Mouse (Mus musculus) myocyte (in vitro differentiated cells): ENCODE measurements around the gene Atp1a1.

Source experiments
- CEBPB ChIP-seq: IDR thresholded peaks from 2 replicates; pipeline ENCODE4 v1.6.1; 2011; ENCODE audit warnings: mild to moderate bottlenecking, moderate library complexity; ENCODE audit not compliant: poor library complexity, insufficient read depth, severe bottlenecking
- E2F4 ChIP-seq: IDR thresholded peaks from one replicate; pipeline ENCODE4 v1.6.1; 2011; ENCODE audit warnings: mild to moderate bottlenecking, control low read depth, moderate library complexity; ENCODE audit not compliant: insufficient read depth
- MAX ChIP-seq: IDR thresholded peaks from one replicate; pipeline ENCODE4 v1.6.1; 2011; ENCODE audit warnings: low read depth, mild to moderate bottlenecking, control low read depth
- MYOD1 ChIP-seq, 3 experiments: IDR thresholded peaks; one replicate each; pipeline ENCODE4 v1.6.1; 2011; ENCODE audit warnings: control low read depth in 2 of 3, low read depth in 2 of 3, mild to moderate bottlenecking in 2 of 3, moderate library complexity in 1 of 3; ENCODE audit not compliant: insufficient read length in 2 of 3, control insufficient read depth in 1 of 3
- MYOG ChIP-seq, 3 experiments: IDR thresholded peaks; one replicate each; pipeline ENCODE4 v1.6.1; 2011; ENCODE audit warnings: control low read depth in 2 of 3, low read depth in 2 of 3, mild to moderate bottlenecking in 2 of 3; ENCODE audit not compliant: insufficient read length in 2 of 3, control insufficient read depth in 1 of 3, insufficient read depth in 1 of 3
- POLR2A ChIP-seq: IDR thresholded peaks from one replicate; pipeline ENCODE4 v1.6.1; 2011; ENCODE audit warnings: low read depth, mild to moderate bottlenecking, control low read depth, moderate library complexity; ENCODE audit not compliant: insufficient read length
- POLR2AphosphoS2 ChIP-seq: IDR thresholded peaks from one replicate; pipeline ENCODE4 v1.6.1; 2011; ENCODE audit warnings: low read depth, control low read depth; ENCODE audit not compliant: insufficient read length
- REST ChIP-seq: IDR thresholded peaks from one replicate; pipeline ENCODE4 v1.6.1; 2011; ENCODE audit warnings: mild to moderate bottlenecking, control low read depth, moderate library complexity; ENCODE audit not compliant: insufficient read depth, insufficient read length
- TCF12 ChIP-seq: IDR thresholded peaks from one replicate; pipeline ENCODE4 v1.6.1; 2011; ENCODE audit warnings: mild to moderate bottlenecking, control low read depth; ENCODE audit not compliant: poor library complexity, insufficient read depth, severe bottlenecking
- TCF3 ChIP-seq: IDR thresholded peaks from one replicate; pipeline ENCODE4 v1.6.1; 2011; ENCODE audit warnings: low read depth, control low read depth; ENCODE audit not compliant: insufficient read length
- USF1 ChIP-seq: IDR thresholded peaks from one replicate; pipeline ENCODE4 v1.6.1; 2011; ENCODE audit warnings: low read depth, mild to moderate bottlenecking, control low read depth, moderate library complexity

- no peak for TF ChIP-seq POLR2A
- TF ChIP-seq E2F4: no peak
- TF ChIP-seq TCF3: no peak
- TF ChIP-seq MYOG (IDR thresholded peaks at IDR 0.05; ENCODE audit: control insufficient read depth in 1 of 3, insufficient read depth in 1 of 3, insufficient read length in 2 of 3, low read depth in 2 of 3): no peak
- TF ChIP-seq MYOD1 (IDR thresholded peaks at IDR 0.05; ENCODE audit: control insufficient read depth in 1 of 3, insufficient read length in 2 of 3, low read depth in 2 of 3): no peak
- no peak for TF ChIP-seq REST
- no peak for TF ChIP-seq MAX
- TF ChIP-seq TCF12: no peak
- TF ChIP-seq USF1: no peak
- TF ChIP-seq POLR2AphosphoS2: peak; percentile 42
- no peak for TF ChIP-seq CEBPB
These were observed 28.9 kb downstream of the Atp1a1 start for GRCm38 (mm10) chr3:101575527-101576085.
